Mouse (Mus musculus): ENCODE measurements around the gene Trmt2a. TPM values are rescaled to one million over a fixed set of nuclear protein-coding genes. Genes with fewer than 3 reads are reported as not detected.
A peak's percentile ranks its signal among the peaks of the same experiment; 100 is the strongest.

Trmt2a gene
- polyA plus RNA-seq, 1 experiment from 2014 or later: 83.4 TPM

DNA sequence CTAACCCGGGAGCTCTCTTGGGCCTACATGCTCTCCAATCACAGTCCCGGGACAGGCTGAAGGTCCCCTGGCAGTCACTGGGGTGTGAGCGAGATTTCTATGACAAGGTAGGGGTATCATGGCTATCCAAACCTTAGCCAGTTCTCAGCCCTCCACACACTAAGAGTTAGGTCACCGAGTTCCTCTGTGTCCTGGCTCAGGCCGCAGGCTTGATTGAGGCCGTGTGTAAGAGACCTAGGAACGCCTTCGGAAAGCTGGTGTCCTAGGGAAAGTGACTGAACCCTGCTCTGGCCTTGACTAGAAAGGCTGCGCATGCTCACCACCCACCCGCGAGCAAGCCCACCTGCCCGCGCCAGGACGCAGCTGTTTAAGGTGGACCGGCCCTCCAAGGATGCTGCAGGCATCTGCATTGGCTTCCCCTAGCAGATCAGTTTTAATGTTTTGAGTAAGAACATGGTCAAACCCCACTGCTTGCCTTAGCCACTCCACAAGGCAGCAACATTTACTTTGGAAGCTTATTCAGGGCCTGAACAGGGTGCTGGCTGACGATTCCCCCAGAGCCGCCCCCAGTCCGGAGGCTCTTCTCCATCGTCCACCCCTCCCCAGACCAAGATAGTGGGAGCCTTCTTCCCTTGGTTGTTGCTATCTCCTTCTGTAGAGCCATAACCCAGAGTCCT is 13.0 kb upstream of the Trmt2a start:
- Histone ChIP-seq H3K4me3 (ENCODE audit: low read length) (peak overlapping the region; percentile 91), H3K27me3 (ENCODE audit: control insufficient read depth, insufficient read depth, low read length) (no peaks in the 10 kb centered on the region), H3K36me3 (ENCODE audit: control insufficient read depth, insufficient read depth, low read length) (peaks cover 27% of the 10 kb centered on the region), H3K4me1 (ENCODE audit: control insufficient read depth, insufficient read depth, low read length) (peaks cover 18% of the 10 kb centered on the region; the same call in 1 of the 2 replicates), H3K9me3 (ENCODE audit: control insufficient read depth, low read length) (no peaks in the 10 kb centered on the region), H3K4me2 (replicated peaks; ENCODE audit: low read depth, low read length) (peak overlapping the region; percentile 85), H3K27ac (ENCODE audit: low read depth, low read length) (peak overlapping the region; percentile 88), H3K9ac (ENCODE audit: low read depth, low read length) (peak overlapping the region; percentile 88)
- ATAC-seq (ENCODE audit: low FRiP score, low TSS enrichment): peak; percentile 79
- WGBS: 3% methylated on average over 19 of the region's 19 CpGs

- Histone ChIP-seq H3K27ac (ENCODE audit: low read depth, low read length) (no peak overlapping the region), H3K4me3 (ENCODE audit: low read length) (no peak overlapping the region), H3K9ac (ENCODE audit: low read depth, low read length) (no peak overlapping the region), H3K9me3 (ENCODE audit: control insufficient read depth, low read length) (no peaks in the 10 kb centered on the region), H3K27me3 (ENCODE audit: control insufficient read depth, insufficient read depth, low read length) (no peaks in the 10 kb centered on the region), H3K4me2 (replicated peaks; ENCODE audit: low read depth, low read length) (no peak overlapping the region), H3K36me3 (ENCODE audit: control insufficient read depth, insufficient read depth, low read length) (peaks cover 41% of the 10 kb centered on the region), H3K4me1 (ENCODE audit: control insufficient read depth, insufficient read depth, low read length) (peaks cover 15% of the 10 kb centered on the region; the same call in 1 of the 2 replicates)
- 70% methylated on average over 7 of the region's 7 CpGs for WGBS
- no peak for ATAC-seq (ENCODE audit: low FRiP score, low TSS enrichment)
These were observed 11.6 kb upstream of the Trmt2a start for GRCm38 (mm10) chr16:18236676-18237501.

- H3K4me2 ChIP-seq (replicated peaks; ENCODE audit: low read depth, low read length): no peak overlapping the region
- H3K4me3 ChIP-seq (ENCODE audit: low read length): no peak overlapping the region
- H3K27me3 ChIP-seq (ENCODE audit: control insufficient read depth, insufficient read depth, low read length): no peaks in the 10 kb centered on the region
- peaks cover 3% of the 10 kb centered on the region for H3K4me1 ChIP-seq (ENCODE audit: control insufficient read depth, insufficient read depth, low read length)
- H3K36me3 ChIP-seq (ENCODE audit: control insufficient read depth, insufficient read depth, low read length): peaks cover 87% of the 10 kb centered on the region
- H3K27ac ChIP-seq (ENCODE audit: low read depth, low read length): no peak overlapping the region
- no peak overlapping the region for H3K9ac ChIP-seq (ENCODE audit: low read depth, low read length)
- H3K9me3 ChIP-seq (ENCODE audit: control insufficient read depth, low read length): no peaks in the 10 kb centered on the region
- ATAC-seq (ENCODE audit: low FRiP score, low TSS enrichment): no peak
- 92% methylated on average over 10 of the region's 10 CpGs for WGBS
These were observed 6.9 kb upstream of the Trmt2a start for GRCm38 (mm10) chr16:18241581-18241980.

GRCm38 (mm10) chr16:18247521-18248399 is 719 bp upstream of the Trmt2a start:
- H3K27ac ChIP-seq (ENCODE audit: low read depth, low read length): peak overlapping the region; percentile 92
- H3K4me1 ChIP-seq (ENCODE audit: control insufficient read depth, insufficient read depth, low read length): peaks cover 27% of the 10 kb centered on the region
- peak overlapping the region; percentile 91 for H3K9ac ChIP-seq (ENCODE audit: low read depth, low read length)
- H3K4me2 ChIP-seq (replicated peaks; ENCODE audit: low read depth, low read length): peak overlapping the region; percentile 56
- WGBS: under 1% methylated on average over 33 of the region's 33 CpGs
- no peaks in the 10 kb centered on the region for H3K27me3 ChIP-seq (ENCODE audit: control insufficient read depth, insufficient read depth, low read length)
- no peaks in the 10 kb centered on the region for H3K9me3 ChIP-seq (ENCODE audit: control insufficient read depth, low read length)
- peak overlapping the region; percentile 89 for H3K4me3 ChIP-seq (ENCODE audit: low read length)
- ATAC-seq (ENCODE audit: low FRiP score, low TSS enrichment): no peak
- peaks cover 66% of the 10 kb centered on the region for H3K36me3 ChIP-seq (ENCODE audit: control insufficient read depth, insufficient read depth, low read length)

GRCm38 (mm10) chr16:18249364-18249967 is 987 bp downstream of the Trmt2a start:
- 4% methylated on average over 27 of the region's 27 CpGs for WGBS
- Histone ChIP-seq H3K4me2 (replicated peaks; ENCODE audit: low read depth, low read length) (peak overlapping the region; percentile 83), H3K27me3 (ENCODE audit: control insufficient read depth, insufficient read depth, low read length) (no peaks in the 10 kb centered on the region), H3K9ac (ENCODE audit: low read depth, low read length) (peak overlapping the region; percentile 91), H3K27ac (ENCODE audit: low read depth, low read length) (peak overlapping the region; percentile 89), H3K36me3 (ENCODE audit: control insufficient read depth, insufficient read depth, low read length) (peaks cover 66% of the 10 kb centered on the region), H3K9me3 (ENCODE audit: control insufficient read depth, low read length) (no peaks in the 10 kb centered on the region), H3K4me1 (ENCODE audit: control insufficient read depth, insufficient read depth, low read length) (peaks cover 27% of the 10 kb centered on the region), H3K4me3 (ENCODE audit: low read length) (peak overlapping the region; percentile 89)
- ATAC-seq (ENCODE audit: low FRiP score, low TSS enrichment): peak; percentile 40

GRCm38 (mm10) chr16:18250231-18250630 is 1.8 kb downstream of the Trmt2a start:
- no peak overlapping the region for H3K27ac ChIP-seq (ENCODE audit: low read depth, low read length)

GRCm38 (mm10) chr16:18250828-18251790 is 2.6 kb downstream of the Trmt2a start:
- no peak for ATAC-seq (ENCODE audit: low FRiP score, low TSS enrichment)
- H3K4me1 ChIP-seq (ENCODE audit: control insufficient read depth, insufficient read depth, low read length): peaks cover 27% of the 10 kb centered on the region
- H3K4me3 ChIP-seq (ENCODE audit: low read length): peak overlapping the region; percentile 89; the same call in 1 of the 2 replicates
- 66% methylated on average over 10 of the region's 10 CpGs for WGBS
- H3K9me3 ChIP-seq (ENCODE audit: control insufficient read depth, low read length): no peaks in the 10 kb centered on the region
- peaks cover 62% of the 10 kb centered on the region for H3K36me3 ChIP-seq (ENCODE audit: control insufficient read depth, insufficient read depth, low read length)
- peak overlapping the region; percentile 14; the same call in 1 of the 2 replicates for H3K9ac ChIP-seq (ENCODE audit: low read depth, low read length)
- H3K27ac ChIP-seq (ENCODE audit: low read depth, low read length): no peak overlapping the region
- peak overlapping the region; percentile 83 for H3K4me2 ChIP-seq (replicated peaks; ENCODE audit: low read depth, low read length)
- no peaks in the 10 kb centered on the region for H3K27me3 ChIP-seq (ENCODE audit: control insufficient read depth, insufficient read depth, low read length)

More at GRCm38 (mm10) chr16:18250231-18250630, 1.8 kb downstream of the Trmt2a start:
- Histone ChIP-seq H3K9me3 (ENCODE audit: control insufficient read depth, low read length) (no peaks in the 10 kb centered on the region), H3K9ac (ENCODE audit: low read depth, low read length) (peak overlapping the region; percentile 91; the same call in 1 of the 2 replicates), H3K4me3 (ENCODE audit: low read length) (peak overlapping the region; percentile 89), H3K36me3 (ENCODE audit: control insufficient read depth, insufficient read depth, low read length) (peaks cover 63% of the 10 kb centered on the region), H3K4me2 (replicated peaks; ENCODE audit: low read depth, low read length) (peak overlapping the region; percentile 83), H3K27me3 (ENCODE audit: control insufficient read depth, insufficient read depth, low read length) (no peaks in the 10 kb centered on the region), H3K4me1 (ENCODE audit: control insufficient read depth, insufficient read depth, low read length) (peaks cover 27% of the 10 kb centered on the region)
- no peak for ATAC-seq (ENCODE audit: low FRiP score, low TSS enrichment)
- WGBS: 68% methylated on average over 4 of the region's 4 CpGs

Data from kidney, embryonic 14.5 days (tissue).